Mouse (Mus musculus) lung, adult 2 months (tissue): ENCODE measurements around the gene Akain1.

Experiments
- CTCF ChIP-seq: fragments of 200-500 bp; IDR thresholded peaks from 2 replicates; pipeline ENCODE4 v1.5.1; 2011; ENCODE audit warnings: mild to moderate bottlenecking, low read length, control low read depth; ENCODE audit not compliant: insufficient read depth
- POLR2A ChIP-seq: fragments of 200-500 bp; IDR thresholded peaks from 2 replicates; pipeline ENCODE4 v1.6.1; 2011; ENCODE audit warnings: low read depth, mild to moderate bottlenecking, control low read depth, low read length, borderline replicate concordance; ENCODE audit errors: extremely low read depth

GRCm38 (mm10) chr17:69487884-69488283 lies 48.8 kb downstream of the Akain1 start:
- TF ChIP-seq CTCF (no peak), POLR2A (no peak)
